Mouse (Mus musculus) embryo, embryonic 11 days (tissue): ENCODE data around the gene 1700017D01Rik.
"Not testable (repeated sequence)": the region's sequence is repeated elsewhere in the genome, so short reads cannot be mapped to it uniquely, and the experiment has no call there.

Experiments
- DNase-seq: peaks from one replicate; pipeline ENCODE4 v3.0.0-alpha.2; 2015

Gene 1700017D01Rik

DNA sequence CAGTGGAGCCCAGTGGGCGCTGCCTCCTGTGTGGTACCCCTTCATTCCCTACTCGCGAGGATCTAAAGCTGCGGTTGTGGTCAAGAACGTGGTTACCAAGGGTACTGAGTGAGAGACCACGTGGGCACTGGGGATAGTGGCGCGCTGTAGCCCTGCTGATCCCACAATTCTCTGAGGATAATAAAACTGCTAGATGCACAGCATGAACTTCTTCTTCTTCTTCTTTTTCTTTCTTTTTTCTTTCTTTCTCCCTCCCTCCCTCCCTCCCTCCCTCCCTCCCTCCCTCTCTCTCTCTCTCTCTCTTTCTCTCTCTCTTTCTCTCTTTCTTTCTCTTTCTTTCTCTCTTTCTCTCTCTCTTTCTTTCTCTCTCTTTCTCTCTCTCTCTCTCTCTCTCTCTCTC, at the start of gene 1700017D01Rik:
Gene 1700017D01Rik (minus strand): TSS at position 101 of the 400 bp plus-strand sequence.
- DNase-seq: not testable (repeated sequence)

DNA sequence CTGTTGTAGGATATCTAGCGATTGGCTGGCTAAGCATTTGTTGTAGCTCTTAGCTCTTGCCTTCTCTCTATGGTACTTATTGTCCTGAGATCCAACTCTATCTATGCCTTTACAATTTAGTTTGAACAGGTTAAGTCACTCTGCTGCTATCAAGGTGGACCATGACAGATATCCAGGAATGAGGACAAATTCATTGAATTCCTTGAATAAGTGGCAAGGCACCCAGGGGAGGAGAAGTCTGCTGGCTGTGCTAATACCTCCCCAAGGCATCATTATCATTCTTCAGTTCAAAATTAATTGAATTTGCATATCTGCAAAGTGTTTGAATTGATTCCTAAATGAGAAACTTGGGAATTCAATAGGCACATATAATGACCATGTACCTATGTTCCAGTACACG, 46.8 kb upstream of the 1700017D01Rik start:
- no peak for DNase-seq

DNA sequence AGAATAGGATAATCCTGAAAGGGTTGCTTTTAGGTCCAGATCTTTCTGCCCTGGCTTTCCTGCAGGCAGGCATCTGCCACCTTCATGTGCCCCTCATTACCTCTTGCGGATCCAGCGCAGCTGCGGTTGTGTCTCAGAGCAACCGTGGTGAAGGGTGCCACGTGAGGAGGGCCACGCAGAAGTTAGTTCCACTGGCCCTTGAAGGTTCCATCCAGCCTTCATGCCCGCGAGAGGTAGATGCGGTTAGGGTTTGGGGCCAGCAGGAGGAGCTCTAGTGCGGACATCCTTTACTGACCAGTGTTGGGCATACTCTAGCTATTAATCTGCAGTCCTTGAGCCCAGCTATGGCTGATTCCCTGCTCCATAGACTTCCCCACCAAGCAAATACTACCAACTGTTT, 34.5 kb upstream of the 1700017D01Rik start, which contains the start of gene 1700025F22Rik:
Gene 1700025F22Rik (minus strand): TSS at position 149 of the 400 bp plus-strand sequence.
- DNase-seq: peak; percentile 4

DNA sequence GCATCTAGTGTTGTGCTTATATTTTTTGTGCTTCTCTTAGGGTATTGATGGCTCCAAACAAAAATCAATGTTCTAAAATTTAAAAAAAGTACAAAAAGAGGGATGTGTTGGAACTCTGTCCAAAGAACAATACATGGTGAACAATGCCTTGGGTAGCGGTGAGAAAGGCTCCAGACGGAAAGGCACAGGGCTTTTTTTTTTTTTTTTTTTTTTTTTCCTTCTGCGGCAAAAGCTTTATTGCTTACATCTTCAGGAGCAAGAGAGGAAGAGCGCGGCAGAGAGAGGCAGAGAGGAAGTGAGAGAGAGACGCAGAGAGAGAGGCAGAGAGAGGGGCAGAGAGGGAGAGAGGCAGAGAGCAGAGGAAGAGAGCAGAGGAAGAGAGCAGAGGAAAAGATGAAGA, 27.2 kb upstream of the 1700017D01Rik start:
- not testable (repeated sequence) for DNase-seq

DNA sequence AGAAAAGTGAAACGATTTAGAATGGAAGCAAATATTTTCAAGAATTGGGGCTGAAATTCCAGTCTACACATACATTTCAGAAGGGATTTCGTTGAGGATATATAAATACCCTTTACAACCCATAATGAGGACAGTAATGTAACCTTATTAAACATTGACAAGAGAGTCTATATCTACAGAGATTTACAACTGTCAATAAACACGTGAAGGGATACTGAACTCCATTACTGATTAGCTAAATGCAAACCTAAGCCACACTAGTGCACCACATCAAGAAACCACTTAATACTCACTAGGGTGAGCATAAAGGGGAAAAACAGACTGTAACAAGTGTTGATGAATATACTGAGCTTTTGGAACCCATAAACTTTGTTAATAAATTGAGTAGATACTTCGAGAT, 4.7 kb upstream of the 1700017D01Rik start:
- DNase-seq: no peak

DNA sequence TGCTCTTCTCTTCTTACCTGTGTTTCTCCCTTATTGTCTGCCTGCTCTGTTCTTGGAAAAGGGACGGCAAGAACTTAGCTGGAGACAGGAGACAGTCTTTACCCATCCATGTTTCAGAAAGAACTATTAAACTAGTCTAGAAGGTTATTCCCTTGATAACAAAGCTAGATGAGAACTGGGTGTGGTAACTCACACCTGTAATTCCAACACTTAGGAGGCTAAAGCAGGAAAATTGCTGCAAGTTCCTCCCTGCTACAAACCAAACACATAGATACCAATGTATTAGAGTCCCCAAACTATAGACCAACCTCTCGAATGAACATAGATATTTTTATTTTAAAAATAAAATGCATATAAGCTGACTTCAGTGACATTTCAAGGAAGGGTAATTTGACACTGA, 4.2 kb upstream of the 1700017D01Rik start:
- no peak for DNase-seq

DNA sequence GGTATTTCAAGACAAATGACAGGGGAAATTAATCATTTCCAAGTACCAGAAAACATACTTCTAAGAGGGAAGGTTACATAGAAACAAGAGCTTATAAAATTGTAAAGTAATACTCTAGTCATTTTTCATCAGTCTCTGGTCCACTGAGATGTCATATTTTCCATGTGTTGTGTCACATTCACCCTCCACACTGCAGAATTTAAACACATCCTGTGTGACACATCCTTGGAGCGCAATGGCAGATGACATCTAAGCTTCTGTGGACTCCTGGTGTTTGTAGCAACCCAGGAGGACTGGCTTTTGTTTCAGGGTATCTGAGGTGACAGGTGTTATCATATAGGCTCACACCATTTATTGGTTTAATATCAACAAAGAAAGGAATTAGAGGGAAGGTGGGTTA, 974 bp downstream of the 1700017D01Rik start:
- DNase-seq: no peak

DNA sequence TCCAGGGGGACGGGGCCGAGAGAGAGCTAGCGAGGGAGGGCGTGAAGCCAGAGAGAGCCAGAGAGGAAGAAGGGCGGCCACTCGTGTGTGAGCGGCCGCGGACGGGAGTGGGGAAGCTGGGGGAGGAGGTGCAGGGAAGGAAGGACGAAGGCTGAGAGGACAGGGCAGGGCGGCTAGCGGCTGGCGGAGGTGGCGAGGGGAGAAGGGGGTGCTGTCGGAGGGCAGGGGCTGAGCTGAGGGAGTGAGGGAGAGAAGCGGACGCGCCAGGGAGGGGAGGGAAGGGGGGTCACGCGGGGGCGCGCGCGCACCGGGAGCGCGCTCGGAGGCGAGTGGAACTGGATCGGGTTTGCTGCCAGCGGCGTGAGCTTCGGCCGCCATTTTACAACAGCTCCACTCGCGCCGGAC, 9.7 kb downstream of the 1700017D01Rik start:
- DNase-seq: peak; percentile 38

DNA sequence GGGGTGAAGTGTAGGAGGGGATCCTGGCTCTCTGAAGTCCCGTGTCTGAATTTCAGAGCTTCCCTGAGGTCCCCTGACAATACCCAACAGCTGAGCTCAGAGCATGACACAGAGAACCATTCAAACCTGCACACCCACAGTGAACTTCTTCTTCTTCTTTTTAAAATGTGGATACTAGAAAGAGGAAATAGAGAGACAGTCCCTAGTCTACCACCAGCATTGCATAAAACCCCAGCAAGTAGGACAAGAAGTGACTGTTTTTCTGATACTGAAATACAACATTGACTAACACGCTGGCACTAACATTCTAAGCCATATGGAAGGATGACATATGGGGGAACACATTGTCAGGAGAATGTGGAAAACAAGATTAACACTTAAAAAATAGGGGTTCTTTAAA, 11.3 kb downstream of the 1700017D01Rik start:
- no peak for DNase-seq

DNA sequence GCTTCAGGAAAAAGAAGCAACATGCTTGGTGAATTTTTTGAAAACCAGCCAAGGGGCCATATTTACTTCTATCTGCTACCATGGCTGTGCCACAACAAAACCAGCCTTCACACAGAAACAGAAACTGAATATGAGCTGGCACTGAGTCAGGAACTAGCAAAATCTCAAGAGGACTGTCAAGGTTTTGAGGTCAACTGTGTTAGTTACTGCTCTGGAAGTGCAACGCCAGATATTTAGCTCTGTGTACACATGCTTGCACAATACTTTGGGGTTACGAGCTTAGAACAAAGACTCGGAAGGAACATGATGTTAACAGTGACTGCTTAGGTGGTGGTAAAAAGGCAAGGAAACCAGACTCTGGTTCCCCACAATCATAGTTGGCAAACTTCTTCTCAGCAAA, 22.9 kb downstream of the 1700017D01Rik start:
- no peak for DNase-seq

DNA sequence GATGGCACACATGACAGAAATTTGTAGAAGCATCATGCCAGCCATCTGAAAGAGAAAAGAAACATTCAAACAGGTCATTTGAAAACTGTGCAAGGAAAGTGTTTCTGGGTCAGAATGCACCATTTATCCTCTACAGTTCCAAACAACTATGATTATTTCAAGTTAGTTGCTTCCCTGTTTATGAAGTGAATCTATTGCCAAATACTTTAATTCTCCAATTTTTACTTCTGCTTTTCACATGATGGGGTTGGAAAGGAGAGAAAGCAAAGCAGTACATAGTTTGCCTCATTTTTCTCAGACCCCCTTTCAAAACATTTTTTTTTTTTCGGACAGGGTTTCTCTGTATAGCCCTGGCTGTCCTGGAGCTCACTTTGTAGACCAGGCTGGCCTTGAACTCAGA, 28.8 kb downstream of the 1700017D01Rik start:
- no peak for DNase-seq

DNA sequence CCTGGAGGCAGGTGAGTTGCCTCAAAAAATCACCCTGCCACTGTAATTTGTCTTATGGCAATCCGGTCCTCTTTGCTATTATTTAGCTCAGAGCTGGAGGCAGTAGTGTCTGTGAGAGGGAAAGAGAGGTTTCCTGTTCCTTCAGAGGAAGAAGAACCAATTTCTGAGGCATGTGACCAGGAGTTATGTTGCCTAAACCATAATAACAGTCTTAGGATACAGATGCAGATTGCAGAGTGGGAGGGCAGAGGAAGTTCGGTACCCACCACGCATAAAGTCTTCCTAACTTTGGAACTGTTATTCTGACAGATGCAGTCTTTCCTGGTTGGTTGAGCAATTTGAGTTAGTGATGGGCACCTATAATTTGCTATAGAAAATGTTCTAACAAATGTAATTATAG, 32.3 kb downstream of the 1700017D01Rik start:
- DNase-seq: no peak

DNA sequence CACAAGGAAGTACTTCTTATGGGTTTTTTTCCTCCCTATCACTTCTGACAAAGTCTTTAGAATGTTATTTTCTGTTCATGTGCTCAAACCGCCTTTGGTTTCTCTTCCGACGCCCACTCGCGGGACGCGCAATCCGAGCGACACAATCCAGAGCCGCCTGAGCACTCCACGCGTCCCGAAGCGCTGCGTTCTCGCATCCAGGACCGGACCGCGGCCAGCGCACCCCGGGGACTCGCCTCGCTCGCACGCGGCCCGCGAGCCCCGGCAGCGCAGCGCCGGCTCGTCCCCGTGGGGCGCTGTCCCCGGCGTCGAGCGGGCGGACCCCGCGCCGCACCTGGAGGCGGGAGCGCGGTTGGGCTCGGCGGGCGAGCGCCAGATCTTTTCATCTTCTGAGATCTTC, 38.5 kb downstream of the 1700017D01Rik start:
- DNase-seq: peak; percentile 28

DNA sequence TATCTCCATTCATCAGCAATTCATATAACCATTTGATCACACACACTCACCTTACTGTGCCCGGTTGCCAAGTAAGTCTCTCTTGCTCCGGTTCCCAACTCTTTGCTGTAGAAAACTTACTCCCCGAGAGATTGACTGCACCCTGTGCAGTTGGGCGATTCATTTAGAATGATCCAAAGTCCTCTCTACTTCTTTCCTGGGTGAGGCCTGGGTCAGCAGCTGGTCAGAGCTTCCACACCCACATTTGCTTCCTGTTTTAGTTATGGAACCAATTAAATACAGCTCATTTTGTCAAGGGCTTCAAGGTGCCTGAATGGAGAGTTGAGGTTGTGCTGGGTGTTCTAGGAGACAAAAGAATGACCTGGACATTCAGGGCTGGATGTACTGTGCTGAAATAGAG, 49.7 kb downstream of the 1700017D01Rik start, which contains the start of gene Ms4a8a:
Gene Ms4a8a (minus strand): TSS at position 169 of the 400 bp plus-strand sequence.
- DNase-seq: no peak

DNA sequence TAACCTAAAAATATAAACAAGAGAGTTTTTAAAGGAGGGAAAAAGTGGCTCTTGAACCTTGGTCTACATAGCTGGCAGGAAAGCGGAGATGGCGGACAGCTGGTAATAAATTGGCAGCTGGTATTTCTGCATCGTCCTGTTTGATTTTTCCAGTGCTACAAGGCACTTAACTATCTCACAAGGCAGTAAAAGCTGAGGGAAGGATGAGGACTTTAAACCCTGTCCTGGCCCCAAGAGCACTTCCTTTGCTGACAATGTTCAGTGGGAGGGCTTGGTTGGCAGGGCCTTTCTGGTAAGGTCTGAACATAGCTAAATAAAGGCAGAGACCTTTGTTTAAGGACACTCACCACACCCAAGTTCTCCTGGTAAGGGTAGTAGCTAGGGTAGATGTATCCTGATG, 60.3 kb downstream of the 1700017D01Rik start:
- DNase-seq: no peak

DNA sequence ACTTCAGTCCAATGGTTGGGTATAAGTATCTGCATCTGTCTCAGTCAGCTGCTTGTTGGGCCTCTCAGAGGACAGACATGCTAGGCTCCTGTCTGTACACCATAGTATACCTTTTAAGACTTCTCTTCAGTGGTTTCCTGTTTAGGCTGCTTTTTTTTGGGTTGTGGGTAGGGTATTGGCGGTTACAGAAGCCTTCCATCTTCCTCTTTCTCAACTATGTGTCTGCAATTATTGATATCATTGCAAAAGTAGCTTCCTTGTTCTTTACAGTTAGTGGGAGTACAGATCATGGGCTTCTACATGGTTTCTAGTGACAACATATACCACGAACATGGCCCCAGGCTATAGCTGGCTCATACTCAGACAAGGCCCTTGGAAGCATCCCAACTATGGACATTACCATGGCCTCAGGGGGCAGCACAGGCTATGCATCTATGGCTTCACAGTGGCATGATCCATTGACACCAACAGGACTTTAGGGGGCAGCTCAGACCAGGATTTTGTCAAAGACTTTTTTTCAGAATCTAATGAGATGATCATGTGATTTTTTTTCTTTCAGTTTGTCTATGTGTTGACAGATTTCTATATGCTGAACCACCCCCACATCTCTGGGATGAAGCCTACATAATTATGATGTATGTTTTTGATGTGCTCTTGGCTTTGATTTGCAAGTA, 65.3 kb downstream of the 1700017D01Rik start:
- no peak for DNase-seq

DNA sequence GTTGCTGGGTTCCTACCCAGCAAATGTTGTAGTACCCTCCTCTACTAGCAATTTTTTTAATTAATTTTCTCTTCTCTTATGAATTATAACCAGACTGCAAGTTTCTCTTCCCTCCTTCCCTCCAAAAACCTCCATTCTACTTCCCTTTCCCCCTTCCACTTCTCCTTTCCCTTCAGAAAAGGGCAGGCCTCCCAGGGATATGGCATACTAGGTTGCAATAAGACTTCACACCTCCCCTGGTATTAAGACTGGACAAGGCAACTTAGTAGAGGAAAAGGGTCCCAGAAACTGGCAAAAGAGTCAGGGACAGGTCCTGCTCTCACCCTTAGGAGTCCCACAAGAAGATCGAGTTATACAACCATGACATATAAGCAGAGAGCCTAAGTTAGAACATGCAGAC, 69.8 kb downstream of the 1700017D01Rik start:
- DNase-seq: no peak

DNA sequence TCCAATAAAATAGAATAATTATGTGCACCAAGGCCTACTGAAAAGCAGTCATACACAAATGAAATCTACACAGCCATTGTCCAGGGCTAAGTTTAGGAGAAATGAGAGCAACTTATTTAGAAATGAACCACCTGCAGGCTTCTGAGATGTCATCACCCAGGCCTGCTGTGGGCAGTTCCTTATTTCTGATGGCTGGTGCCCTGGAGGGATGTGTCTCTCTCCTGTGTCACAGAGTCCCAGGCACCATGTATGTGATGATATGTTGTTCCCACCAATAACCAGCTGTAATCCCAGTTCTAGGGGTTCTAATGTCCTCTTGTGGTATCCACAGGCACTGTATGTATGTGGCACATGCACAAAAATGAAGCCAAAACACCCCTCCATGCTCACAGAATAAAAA, 70.7 kb downstream of the 1700017D01Rik start:
- DNase-seq: no peak

DNA sequence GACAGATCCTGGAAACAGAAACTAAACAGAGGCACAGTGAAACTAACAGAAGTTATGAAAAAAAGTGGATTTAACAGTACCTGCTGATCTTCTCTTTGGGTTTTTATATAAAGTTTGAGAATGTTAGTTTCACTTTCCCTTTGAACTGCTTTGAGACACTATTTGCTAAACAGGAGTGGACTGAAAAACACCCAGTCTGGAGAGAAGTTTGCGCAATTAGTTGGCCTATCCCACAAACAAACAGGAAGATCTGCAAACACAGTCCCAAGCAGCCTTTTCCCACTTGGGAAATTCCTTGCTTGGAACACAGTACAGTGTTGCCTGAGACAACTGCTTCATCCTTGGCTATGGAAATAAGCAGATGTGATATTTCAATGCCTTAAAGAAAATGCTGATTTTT, 75.0 kb downstream of the 1700017D01Rik start:
- not testable (repeated sequence) for DNase-seq

DNA sequence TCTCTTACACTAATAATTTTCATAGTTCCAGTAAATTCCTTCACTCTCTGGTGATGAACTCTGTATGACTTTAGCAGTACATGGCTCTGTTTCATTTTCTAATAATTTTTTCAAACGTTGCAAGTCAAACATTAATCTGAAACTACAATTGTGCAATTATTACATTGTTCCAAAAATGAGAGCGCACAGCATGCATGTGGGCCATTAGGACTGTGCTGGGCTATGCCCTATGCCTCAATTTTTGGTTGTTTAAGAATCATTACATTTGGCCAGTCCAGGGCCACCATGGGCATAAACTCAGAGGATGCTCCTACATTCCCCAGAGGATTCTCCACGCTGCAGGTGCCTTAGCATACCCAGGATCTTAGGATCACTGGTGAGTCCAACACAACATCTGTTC, 77.4 kb downstream of the 1700017D01Rik start:
- no peak for DNase-seq

DNA sequence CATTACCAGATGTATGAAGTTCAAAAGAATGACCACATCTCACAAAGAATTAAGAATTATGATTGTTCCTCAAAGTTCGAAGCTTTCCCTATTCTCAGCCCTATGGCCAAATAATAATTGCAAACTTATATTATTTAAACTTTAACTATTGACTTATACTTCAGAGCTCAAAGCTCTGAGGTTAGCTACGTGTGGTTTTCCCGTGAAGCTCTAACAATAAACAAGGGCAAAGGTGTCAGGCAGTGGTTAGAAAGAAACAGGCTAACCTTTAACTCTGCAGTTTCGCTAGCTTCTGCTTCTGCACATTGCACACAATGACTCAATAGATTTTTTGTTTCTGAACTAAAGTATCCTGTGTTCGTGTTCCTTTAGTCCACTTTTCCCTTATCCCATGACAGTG, 77.8 kb downstream of the 1700017D01Rik start:
- DNase-seq: no peak

DNA sequence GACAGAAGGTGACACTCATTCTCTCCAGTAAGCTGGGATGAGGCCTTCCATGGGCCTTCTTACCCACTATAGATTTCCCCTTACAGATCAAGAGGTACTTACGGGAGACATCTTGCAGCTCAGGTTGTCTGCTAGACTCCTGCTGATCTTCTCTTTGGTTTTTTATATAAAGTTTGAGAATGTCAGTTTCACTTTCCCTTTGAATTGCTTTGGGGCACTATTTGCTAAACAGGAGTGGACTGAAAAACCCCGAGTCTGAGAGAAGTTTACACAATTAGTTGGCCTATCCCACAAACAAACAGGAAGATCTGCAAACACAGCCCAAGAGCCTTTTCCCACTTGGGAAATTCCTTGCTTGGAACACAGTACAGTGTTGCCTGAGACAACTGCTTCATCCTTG, 80.4 kb downstream of the 1700017D01Rik start:
- DNase-seq: no peak

DNA sequence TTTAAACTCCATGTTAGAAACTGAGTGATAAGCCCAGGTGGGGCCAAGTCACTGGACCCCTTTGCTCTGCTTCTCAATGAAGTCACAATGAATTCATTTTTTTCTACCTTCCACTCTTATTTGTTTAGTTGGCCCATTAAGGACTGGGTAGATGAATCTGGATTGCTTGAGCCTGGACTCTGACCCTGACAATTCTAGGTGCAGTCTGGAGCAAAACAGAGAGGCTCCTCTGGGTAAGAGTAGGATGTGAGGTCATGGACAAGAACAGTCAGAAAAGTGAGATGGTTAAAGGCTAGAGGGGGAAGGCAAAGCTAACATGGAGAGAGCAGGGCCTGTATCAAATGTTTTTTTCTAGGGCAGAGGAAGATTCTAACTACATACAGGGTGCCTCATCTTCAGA, 81.2 kb downstream of the 1700017D01Rik start:
- DNase-seq: no peak

DNA sequence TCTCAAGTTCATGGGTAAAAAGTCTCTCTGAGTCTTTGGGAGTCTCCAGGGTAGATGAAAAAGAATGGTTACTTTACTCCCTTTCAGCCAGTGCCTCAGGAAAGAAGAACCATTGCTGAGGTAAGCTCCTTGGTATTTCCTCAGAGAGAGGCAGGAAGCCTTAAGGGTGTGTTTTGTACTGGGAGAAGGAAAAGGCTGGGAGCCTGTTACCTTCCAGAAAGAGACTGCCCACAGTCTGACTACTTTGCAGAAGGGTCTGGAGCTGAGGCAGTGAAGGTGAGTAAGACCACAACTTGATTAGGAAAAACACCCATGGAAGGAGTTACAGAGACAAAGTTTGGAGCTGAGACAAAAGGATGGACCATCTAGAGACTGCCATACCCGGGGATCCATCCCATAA, 82.2 kb downstream of the 1700017D01Rik start:
- no peak for DNase-seq

DNA sequence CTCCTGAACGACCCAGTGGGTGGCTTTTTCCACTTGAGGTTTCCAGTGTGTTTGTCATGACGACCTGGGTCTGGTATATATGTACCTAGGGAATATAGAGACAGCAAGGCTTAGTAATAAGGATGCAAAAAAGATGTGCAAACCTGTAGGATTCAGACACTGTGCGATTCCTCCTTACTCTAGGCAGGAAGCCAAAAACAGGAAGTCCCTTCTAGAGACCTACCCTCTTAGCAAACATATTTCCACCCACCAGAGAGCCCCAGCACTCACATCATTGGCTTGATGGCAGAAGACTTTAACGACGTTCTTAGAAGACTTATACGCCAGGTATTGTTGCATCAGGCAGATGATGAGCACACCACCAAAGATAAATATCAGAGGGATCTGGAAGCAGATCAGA, 82.7 kb downstream of the 1700017D01Rik start:
- no peak for DNase-seq
